Mouse (Mus musculus): ENCODE results near the gene Thsd7a.

DNA sequence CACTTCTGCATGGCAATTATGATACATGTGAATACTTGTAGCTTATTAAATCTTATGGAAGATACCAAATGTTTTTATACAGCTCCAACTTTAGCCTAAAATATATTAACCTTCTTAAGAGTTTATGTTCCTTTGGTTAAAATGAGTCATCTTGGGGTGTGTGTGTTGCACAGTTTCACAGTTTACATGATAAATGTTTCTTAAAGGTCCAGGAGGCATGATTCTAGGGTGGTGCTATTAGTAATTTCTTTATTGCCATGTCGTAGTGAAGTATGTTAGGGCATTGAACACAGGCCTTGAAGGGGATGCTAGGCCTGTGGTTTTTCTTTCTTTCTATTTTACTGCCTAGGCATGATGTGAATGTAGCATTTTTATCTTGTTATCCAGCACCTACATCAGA, 291.8 kb downstream of the Thsd7a start:
- no peak for TF ChIP-seq CTCF (IDR thresholded peaks at IDR 0.05; ENCODE audit: low read depth, low read length)
- no peak for TF ChIP-seq POLR2A (IDR thresholded peaks at IDR 0.05; ENCODE audit: extremely low read depth, insufficient read depth, low read length)
